Mouse (Mus musculus) inflammation-experienced regulatory T-cells, adult 16 weeks (primary cell): ENCODE data around the gene Tcl1b4. TPM values are rescaled to one million over a fixed set of nuclear protein-coding genes. Genes with fewer than 3 reads are reported as not detected.

Experiments used
- polyA plus RNA-seq: library from polyadenylated mRNA; unstranded; fragments of 100-300 nt; shearing (Covaris generic); gene quantifications from one replicate; pipeline ENCODE4 v1.2.1, GENCODE M21; 2017

Tcl1b4 gene
- polyA plus RNA-seq = not detected

DNA sequence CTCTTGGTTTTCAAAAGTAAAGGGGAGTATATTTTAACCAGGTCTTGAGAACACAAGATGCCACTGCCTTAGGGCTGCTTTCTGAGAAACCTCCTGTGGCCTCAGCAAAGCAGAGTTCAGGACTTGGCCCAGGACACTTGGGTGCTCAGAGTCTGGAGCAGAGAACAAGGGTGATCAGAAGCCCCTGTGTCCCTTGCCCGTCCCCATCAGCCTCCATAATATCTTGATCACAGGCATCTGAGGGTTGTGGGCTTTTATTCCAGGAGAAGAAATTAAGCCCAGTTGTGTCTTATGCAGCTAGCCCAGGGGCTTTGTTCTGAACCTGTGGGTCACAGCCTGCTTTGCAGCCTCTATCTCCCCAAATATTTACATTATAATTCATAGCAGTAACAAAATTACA, at the start of gene Tcl1b4:
Tcl1b4 (plus strand) TSS at position 301 of the 400 bp plus-strand sequence.

DNA sequence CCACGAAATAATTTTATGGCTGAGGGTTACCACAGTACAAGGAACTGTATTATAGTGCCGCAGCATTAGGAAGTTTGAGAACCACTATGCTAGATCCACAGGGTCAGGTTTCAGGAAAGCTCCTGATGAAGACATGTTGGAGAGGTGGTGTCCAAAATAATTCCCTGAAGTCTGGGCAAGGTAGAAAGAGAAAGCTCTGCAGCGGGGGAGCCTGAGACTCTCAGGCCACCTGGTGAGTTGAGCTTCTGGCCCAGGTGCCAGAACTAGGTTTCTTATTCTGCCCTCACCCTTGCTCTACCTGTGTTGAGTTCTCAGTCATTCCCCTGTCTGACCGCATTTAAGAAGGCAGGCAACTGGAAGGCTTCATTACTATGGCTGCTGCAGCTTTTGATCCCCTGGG, 42.4 kb upstream of the Tcl1b4 start, which contains the start of gene Tcl1b1:
Tcl1b1 (plus strand) TSS at position 301 of the 400 bp plus-strand sequence.

GRCm38 (mm10) chr12:105176044-105176443, 25.7 kb upstream of the Tcl1b4 start, which contains the start of gene Tcl1b5:
TSS of gene Tcl1b5 (plus strand) at chr12:105176344.

DNA sequence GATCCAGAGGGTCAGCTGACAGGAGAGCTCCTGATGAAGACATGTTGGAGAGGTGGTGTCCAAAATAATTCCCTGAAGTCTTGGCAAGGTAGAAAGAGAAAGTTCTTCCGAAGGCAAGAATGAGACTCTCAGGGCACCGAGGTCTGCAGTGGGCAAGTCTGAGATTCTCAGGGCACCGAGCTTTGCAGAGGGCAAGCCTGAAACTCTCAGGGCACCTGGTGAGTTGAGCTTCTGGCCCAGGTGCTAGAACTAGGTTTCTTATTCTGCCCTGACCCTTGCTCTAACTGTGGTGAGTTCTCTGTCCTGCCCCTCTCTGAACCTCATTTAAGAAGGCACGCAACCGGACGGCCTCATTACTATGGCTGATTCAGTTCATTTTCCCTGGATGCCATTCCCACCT, 11.0 kb upstream of the Tcl1b4 start, which contains the start of gene Tcl1b3:
Tcl1b3 (plus strand) TSS at position 301 of the 400 bp plus-strand sequence.

GRCm38 (mm10) chr12:105222601-105223319, 21.0 kb downstream of the Tcl1b4 start, which contains the start of gene Tcl1:
TSS of gene Tcl1 (minus strand) at chr12:105222793.

Other genes with a start within 250 kb of the Tcl1b4 start
- gene Syne3, start 192.1 kb upstream of the Tcl1b4 start, polyA plus RNA-seq = 6.5 TPM
- 11.0 TPM for gene Glrx5, start 169.3 kb upstream of the Tcl1b4 start, polyA plus RNA-seq
- gene Tcl1b2, start 55.9 kb upstream of the Tcl1b4 start, polyA plus RNA-seq = not detected
- gene Tcl1b1, start 42.3 kb upstream of the Tcl1b4 start, polyA plus RNA-seq = not detected
- gene Tcl1b5, start 25.6 kb upstream of the Tcl1b4 start, polyA plus RNA-seq = not detected
- gene Tcl1b3, start 10.9 kb upstream of the Tcl1b4 start, polyA plus RNA-seq = not detected
- not detected for gene Tcl1, start 20.8 kb downstream of the Tcl1b4 start, polyA plus RNA-seq
- not detected for gene Tunar, start 131.9 kb downstream of the Tcl1b4 start, polyA plus RNA-seq